10 mouse cellular contexts compared by ENCODE assay signal in the genomic region with DNA sequence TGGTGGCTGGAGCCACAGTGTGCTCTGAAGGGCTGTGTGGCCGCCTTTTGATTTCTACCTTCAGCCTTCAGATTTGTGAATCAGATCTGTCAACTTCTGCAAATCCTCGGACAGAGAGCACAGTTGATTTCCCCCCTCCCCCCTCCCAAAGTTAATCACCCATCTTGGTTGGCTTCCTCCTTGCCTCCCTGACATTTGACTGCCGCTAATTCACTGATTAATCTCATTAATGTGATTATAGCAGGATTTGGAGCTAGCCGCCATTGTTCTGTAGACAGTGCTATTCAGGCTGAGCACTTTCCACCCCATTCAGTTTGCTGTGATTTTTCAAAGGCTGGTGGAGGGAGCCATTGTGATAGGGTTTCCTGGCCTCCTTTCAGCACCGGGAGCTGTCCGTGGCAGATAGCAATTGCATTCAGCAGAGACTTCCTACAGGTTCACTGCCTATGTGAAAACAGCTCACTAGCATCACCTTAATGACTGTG. TPM values are rescaled to one million over a fixed set of nuclear protein-coding genes. Genes with fewer than 3 reads are reported as not detected.
DNase-seq lines count a peak whose midpoint lies in the region; ATAC-seq and TF ChIP-seq lines count a peak whose summit lies in the region.
"Had no signal": no experiment of that assay in that cellular context is flagged by ENCODE, and none has a peak within 500 bp of the region (broad histone marks: within the 10 kb centered on the region; RNA-seq: fewer than 3 reads in every experiment).

No protein-coding gene starts in this region.

- no peak overlapping the region for H3K4me2 ChIP-seq in heart, postnatal 0 days (ENCODE audit: low read depth, low read length)
- peak overlapping the region; percentile 82 for H3K4me2 ChIP-seq in hindbrain, embryonic 14.5 days (replicated peaks)
- H3K4me2 ChIP-seq in neural tube, embryonic 15.5 days = peak overlapping the region; percentile 55

- peaks cover 8% of the 10 kb centered on the region; the same call in 1 of the 2 replicates for H3K4me1 ChIP-seq in heart, postnatal 0 days (ENCODE audit: control insufficient read depth, insufficient read depth)
- H3K4me1 ChIP-seq in ES-E14 (ENCODE audit: control insufficient read depth in 2 of 2, insufficient read depth in 2 of 2, low read length in 2 of 2, poor library complexity in 1 of 2) = peaks cover 0 to 3% of the 10 kb centered on the region in 2 experiments; a peak in 2 of 4 replicates
- H3K4me1 ChIP-seq in hindbrain, embryonic 14.5 days (replicated peaks; ENCODE audit: control insufficient read depth, insufficient read depth, low read length) = peaks cover 27% of the 10 kb centered on the region
- peaks cover 22% of the 10 kb centered on the region; the same call in 1 of the 2 replicates for H3K4me1 ChIP-seq in neural tube, embryonic 15.5 days

- 11% methylated on average over 6 of the region's 6 CpGs for WGBS in heart, postnatal 0 days
- WGBS in hindbrain, embryonic 14.5 days = 3% methylated on average over 6 of the region's 6 CpGs
- WGBS in neural tube, embryonic 15.5 days = 2% methylated on average over 6 of the region's 6 CpGs

- no peak overlapping the region for H3K4me3 ChIP-seq in heart, postnatal 0 days (ENCODE audit: low read depth, low read length)
- no peak overlapping the region for H3K4me3 ChIP-seq in ES-E14 (ENCODE audit: insufficient read depth in 1 of 2, low read depth in 1 of 2, low read length in 2 of 2, poor library complexity in 1 of 2, severe bottlenecking in 1 of 2)
- peak overlapping the region; percentile 47 for H3K4me3 ChIP-seq in hindbrain, embryonic 14.5 days (replicated peaks; ENCODE audit: low read length)
- peak overlapping the region; percentile 48 for H3K4me3 ChIP-seq in neural tube, embryonic 15.5 days (replicated peaks)

- in situ Hi-C loops in ES-E14 (cut with MboI; ENCODE audit: low sequenced_read_pairs in 2 of 2, unreplicated experiment in 2 of 2) = no loop called here

- TF ChIP-seq EP300 in heart, postnatal 0 days (IDR thresholded peaks at IDR 0.05; ENCODE audit: low read depth) = no peak

- DNase-seq in heart, postnatal 0 days (ENCODE audit: low spot score) = peak; percentile 16
- DNase-seq in heart, postnatal 25 days (ENCODE audit: low spot score) = no peak
- DNase-seq in ES-E14 (ENCODE audit: low read depth, low spot score) = peak; percentile 55
- DNase-seq in cerebellum, postnatal 36 days = peak; percentile 39 to 65
- DNase-seq in hindbrain, embryonic 14.5 days (ENCODE audit: low spot score) = peak; percentile 75
- no peak for DNase-seq in spleen, postnatal 10 days (ENCODE audit: low spot score in 2 of 2)
- no peak for DNase-seq in spleen, postnatal 4 days (ENCODE audit: low spot score in 2 of 2)

- intact Hi-C loops in heart, postnatal 25 days (cut with DNase I) = no loop called here

- no peak overlapping the region for H3K9ac ChIP-seq in heart, postnatal 0 days (replicated peaks; ENCODE audit: low read depth, low read length)
- H3K9ac ChIP-seq in ES-E14 (ENCODE audit: insufficient read depth, low read depth, low read length, poor library complexity, severe bottlenecking) = no peak overlapping the region
- H3K9ac ChIP-seq in hindbrain, embryonic 14.5 days = peak overlapping the region; percentile 78
- H3K9ac ChIP-seq in neural tube, embryonic 15.5 days (replicated peaks) = peak overlapping the region; percentile 67

- no peak for TF ChIP-seq CTCF in heart, postnatal 0 days (IDR thresholded peaks at IDR 0.05; ENCODE audit: low read depth)

- no peak for ATAC-seq in heart, postnatal 0 days (ENCODE audit: insufficient read depth, low read depth)
- ATAC-seq in hindbrain, embryonic 14.5 days (ENCODE audit: low FRiP score) = no peak
- ATAC-seq in neural tube, embryonic 15.5 days (ENCODE audit: low FRiP score) = no peak

- H3K9me3 ChIP-seq in heart, postnatal 0 days (replicated peaks; ENCODE audit: control insufficient read depth, low read length) = no peaks in the 10 kb centered on the region
- no peaks in the 10 kb centered on the region for H3K9me3 ChIP-seq in ES-E14 (ENCODE audit: control insufficient read depth, insufficient read depth, low read depth, low read length)
- no peaks in the 10 kb centered on the region for H3K9me3 ChIP-seq in hindbrain, embryonic 14.5 days (ENCODE audit: control insufficient read depth, low read length)
- H3K9me3 ChIP-seq in neural tube, embryonic 15.5 days (replicated peaks) = no peaks in the 10 kb centered on the region

- no peak overlapping the region for H3K27ac ChIP-seq in heart, postnatal 0 days (ENCODE audit: low read depth)
- H3K27ac ChIP-seq in ES-E14 (ENCODE audit: insufficient read depth, low read depth, low read length, poor library complexity, severe bottlenecking) = no peak overlapping the region
- peak overlapping the region; percentile 97 for H3K27ac ChIP-seq in hindbrain, embryonic 14.5 days
- peak overlapping the region; percentile 91 for H3K27ac ChIP-seq in neural tube, embryonic 15.5 days (replicated peaks)

- H3K27me3 ChIP-seq in heart, postnatal 0 days (ENCODE audit: control insufficient read depth, insufficient read depth, low read length) = peaks cover 45% of the 10 kb centered on the region
- H3K27me3 ChIP-seq in hindbrain, embryonic 14.5 days (ENCODE audit: control insufficient read depth, insufficient read depth, low read length) = no peaks in the 10 kb centered on the region
- no peaks in the 10 kb centered on the region for H3K27me3 ChIP-seq in neural tube, embryonic 15.5 days (replicated peaks)

- no peaks in the 10 kb centered on the region for H3K36me3 ChIP-seq in heart, postnatal 0 days (replicated peaks; ENCODE audit: control insufficient read depth, insufficient read depth, low read length)
- H3K36me3 ChIP-seq in ES-E14 (ENCODE audit: control insufficient read depth, insufficient read depth, low read length, poor library complexity, severe bottlenecking) = no peaks in the 10 kb centered on the region
- H3K36me3 ChIP-seq in hindbrain, embryonic 14.5 days (replicated peaks; ENCODE audit: control insufficient read depth, insufficient read depth) = no peaks in the 10 kb centered on the region
- H3K36me3 ChIP-seq in neural tube, embryonic 15.5 days = no peaks in the 10 kb centered on the region
- H3K36me3 ChIP-seq: G1E had no signal

TF ChIP-seq in ES-E14, 5 proteins besides CTCF, POLR2A, EP300 and RAD21:
- TF ChIP-seq ZC3H11A (IDR thresholded peaks at IDR 0.05; ENCODE audit: borderline replicate concordance, low read depth, low read length) = no peak
- TF ChIP-seq HCFC1 (IDR thresholded peaks at IDR 0.05; ENCODE audit: borderline replicate concordance, insufficient read depth, low read length) = no peak
- no peak for TF ChIP-seq MAFK (IDR thresholded peaks at IDR 0.05; ENCODE audit: insufficient read depth, low read depth, low read length)
- no peak for TF ChIP-seq CHD2 (IDR thresholded peaks at IDR 0.05; ENCODE audit: low read depth, low read length)
- no peak for TF ChIP-seq ZNF384 (IDR thresholded peaks at IDR 0.05; ENCODE audit: low read depth, low read length)

RNA-seq across cellular contexts. Expression of a gene that starts 2.1 kb away (rescaled TPM):
- 0.34 TPM in 1 of 2 replicates, not detected in the other for total RNA-seq in heart, postnatal 0 days (2014; rRNA removed; ENCODE audit: low replicate concordance)
- 0.05 TPM in 1 of 2 replicates, not detected in the other for polyA plus RNA-seq in heart, postnatal 0 days (2015; fragmentation: Nextera tagmentation; extraction: Ambion mirVana)
- total RNA-seq in heart, postnatal 25 days (2021) = not detected
- 0.27 TPM in 1 of 2 replicates, not detected in the other for total RNA-seq in ES-E14 (2012; rRNA removed)
- polyA plus RNA-seq in hindbrain, embryonic 14.5 days (2014; fragmentation: Nextera tagmentation; extraction: Ambion mirVana) = 187 and 202 TPM in 2 replicates
- polyA plus RNA-seq in neural tube, embryonic 15.5 days (2015; fragmentation: Nextera tagmentation; extraction: Ambion mirVana) = 178 and 228 TPM in 2 replicates
- total RNA-seq: liver, adult 2 months had no signal
- polyA plus RNA-seq: G1E; liver, adult 2 months had no signal

Comparison
In these comparisons a context has a peak if more than half of its experiments do, and no peak if none do; other contexts are left out.
1. DNase-seq: peak in heart, postnatal 0 days (single experiment), ES-E14 (single experiment), cerebellum, postnatal 36 days (2 of 2) and hindbrain, embryonic 14.5 days (single experiment); none in heart, postnatal 25 days (single experiment), spleen, postnatal 10 days (0 of 2) and spleen, postnatal 4 days (0 of 2).
2. H3K27ac ChIP-seq: peak in hindbrain, embryonic 14.5 days (single experiment) and neural tube, embryonic 15.5 days (single experiment); none in heart, postnatal 0 days (single experiment) and ES-E14 (single experiment).
3. H3K4me3 ChIP-seq: peak in hindbrain, embryonic 14.5 days (single experiment) and neural tube, embryonic 15.5 days (single experiment); none in heart, postnatal 0 days (single experiment) and ES-E14 (0 of 2).
4. H3K9ac ChIP-seq: peak in hindbrain, embryonic 14.5 days (single experiment) and neural tube, embryonic 15.5 days (single experiment); none in heart, postnatal 0 days (single experiment) and ES-E14 (single experiment).